Mouse (Mus musculus): Measurements from ENCODE around the gene Zfp777. TPM values are rescaled to one million over a fixed set of nuclear protein-coding genes. Genes with fewer than 3 reads are reported as not detected.

Gene Zfp777
- polyA plus RNA-seq, 1 experiment = 24.4 TPM

GRCm38 (mm10) chr6:48064451-48064850 lies 15.7 kb upstream of the Zfp777 start:
- no peak for TF ChIP-seq CTCF (IDR thresholded peaks at IDR 0.05; ENCODE audit: borderline replicate concordance, extremely low read depth, insufficient read depth, insufficient read length)
- TF ChIP-seq POLR2A (IDR thresholded peaks at IDR 0.05; ENCODE audit: borderline replicate concordance, extremely low read depth, insufficient read depth, insufficient read length, poor library complexity, severe bottlenecking) = no peak
- no peak for DNase-seq (ENCODE audit: low read depth)

- DNase-seq (ENCODE audit: low read depth) = no peak
- TF ChIP-seq POLR2A (IDR thresholded peaks at IDR 0.05; ENCODE audit: borderline replicate concordance, extremely low read depth, insufficient read depth, insufficient read length, poor library complexity, severe bottlenecking) (no peak), CTCF (IDR thresholded peaks at IDR 0.05; ENCODE audit: borderline replicate concordance, extremely low read depth, insufficient read depth, insufficient read length) (no peak)
Measured at GRCm38 (mm10) chr6:48063940-48064339, 15.2 kb upstream of the Zfp777 start.

GRCm38 (mm10) chr6:48060895-48061294 lies 12.2 kb upstream of the Zfp777 start:
- TF ChIP-seq CTCF (IDR thresholded peaks at IDR 0.05; ENCODE audit: borderline replicate concordance, extremely low read depth, insufficient read depth, insufficient read length) (no peak), POLR2A (IDR thresholded peaks at IDR 0.05; ENCODE audit: borderline replicate concordance, extremely low read depth, insufficient read depth, insufficient read length, poor library complexity, severe bottlenecking) (no peak)
- no peak for DNase-seq (ENCODE audit: low read depth)

DNA sequence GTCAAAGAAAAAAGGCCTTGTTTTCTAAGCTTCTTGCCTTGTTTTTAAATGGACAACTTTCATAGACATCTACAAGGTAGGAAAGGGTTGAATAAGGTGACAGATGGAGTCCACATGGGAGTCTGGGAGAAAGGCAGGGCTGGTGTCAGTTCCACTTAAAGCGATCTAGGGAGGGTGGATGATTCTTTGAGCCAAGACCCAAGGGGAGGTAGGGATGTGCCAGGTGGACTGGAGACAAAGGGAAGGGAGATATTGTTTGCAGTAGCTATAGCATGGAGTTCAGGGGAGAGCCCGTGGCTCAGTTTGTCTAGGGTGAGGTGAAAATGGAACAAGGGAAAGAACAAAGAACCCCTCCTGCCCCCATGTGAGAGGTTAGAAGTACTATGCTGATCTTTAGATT lies 11.7 kb upstream of the Zfp777 start:
- DNase-seq (ENCODE audit: low read depth) = no peak

GRCm38 (mm10) chr6:48052136-48052535 lies 3.4 kb upstream of the Zfp777 start:
- TF ChIP-seq POLR2A (IDR thresholded peaks at IDR 0.05; ENCODE audit: borderline replicate concordance, extremely low read depth, insufficient read depth, insufficient read length, poor library complexity, severe bottlenecking) (no peak), CTCF (IDR thresholded peaks at IDR 0.05; ENCODE audit: borderline replicate concordance, extremely low read depth, insufficient read depth, insufficient read length) (no peak)
- DNase-seq (ENCODE audit: low read depth) = no peak

More for the DNA sequence above, 11.7 kb upstream of the Zfp777 start:
- TF ChIP-seq CTCF (IDR thresholded peaks at IDR 0.05; ENCODE audit: borderline replicate concordance, extremely low read depth, insufficient read depth, insufficient read length) = no peak
- no peak for TF ChIP-seq POLR2A (IDR thresholded peaks at IDR 0.05; ENCODE audit: borderline replicate concordance, extremely low read depth, insufficient read depth, insufficient read length, poor library complexity, severe bottlenecking)

DNA sequence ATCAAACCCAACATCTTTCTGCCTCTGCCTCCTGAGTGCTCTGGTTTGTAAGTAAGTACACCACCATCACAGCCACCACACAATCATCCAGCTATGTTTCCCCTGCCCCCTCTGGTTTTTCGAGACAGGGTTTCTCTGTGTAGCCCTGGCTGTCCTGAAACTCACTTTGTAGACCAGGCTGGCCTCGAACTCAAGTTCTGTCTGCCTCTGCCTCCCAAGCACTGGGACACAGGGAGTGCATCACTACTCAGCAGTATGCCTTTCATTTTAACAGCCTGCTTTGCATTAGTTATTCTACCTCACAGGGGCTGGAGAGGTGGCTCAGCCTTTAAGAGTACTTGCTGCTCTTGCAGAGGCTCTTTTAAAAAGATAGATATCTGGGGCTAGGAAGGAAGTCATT lies 3.0 kb upstream of the Zfp777 start:
- TF ChIP-seq POLR2A (IDR thresholded peaks at IDR 0.05; ENCODE audit: borderline replicate concordance, extremely low read depth, insufficient read depth, insufficient read length, poor library complexity, severe bottlenecking) = no peak
- no peak for TF ChIP-seq CTCF (IDR thresholded peaks at IDR 0.05; ENCODE audit: borderline replicate concordance, extremely low read depth, insufficient read depth, insufficient read length)

GRCm38 (mm10) chr6:48049273-48050065 lies 758 bp upstream of the Zfp777 start:
- DNase-seq (ENCODE audit: low read depth) = peak; percentile 41
- no peak for TF ChIP-seq CTCF (IDR thresholded peaks at IDR 0.05; ENCODE audit: borderline replicate concordance, extremely low read depth, insufficient read depth, insufficient read length)
- TF ChIP-seq POLR2A (IDR thresholded peaks at IDR 0.05; ENCODE audit: borderline replicate concordance, extremely low read depth, insufficient read depth, insufficient read length, poor library complexity, severe bottlenecking) = no peak

More for the DNA sequence above, 3.0 kb upstream of the Zfp777 start:
- no peak for DNase-seq (ENCODE audit: low read depth)

- DNase-seq (ENCODE audit: low read depth) = peak; percentile 37
- TF ChIP-seq POLR2A (IDR thresholded peaks at IDR 0.05; ENCODE audit: borderline replicate concordance, extremely low read depth, insufficient read depth, insufficient read length, poor library complexity, severe bottlenecking) (no peak), CTCF (IDR thresholded peaks at IDR 0.05; ENCODE audit: borderline replicate concordance, extremely low read depth, insufficient read depth, insufficient read length) (no peak)
Measured at GRCm38 (mm10) chr6:48047450-48048351, 1.0 kb downstream of the Zfp777 start.

DNA sequence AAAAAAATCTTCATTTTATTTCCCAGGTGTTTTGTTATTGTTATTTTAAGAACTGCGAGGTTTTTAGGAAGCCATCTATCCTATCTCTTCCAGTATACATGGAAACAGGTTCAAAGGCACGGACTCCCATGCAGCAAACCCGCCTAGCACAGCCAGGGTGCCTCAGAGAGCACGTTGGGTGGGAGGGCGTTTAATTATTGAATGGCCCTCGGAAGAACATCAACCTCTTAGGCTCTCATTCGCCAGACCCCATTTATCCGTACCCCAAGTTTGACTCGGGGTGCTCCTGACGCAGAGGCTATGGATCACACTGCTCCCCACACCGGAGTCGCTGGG lies 1.6 kb downstream of the Zfp777 start:
- DNase-seq (ENCODE audit: low read depth) = peak; percentile 46
- no peak for TF ChIP-seq POLR2A (IDR thresholded peaks at IDR 0.05; ENCODE audit: borderline replicate concordance, extremely low read depth, insufficient read depth, insufficient read length, poor library complexity, severe bottlenecking)
- TF ChIP-seq CTCF (IDR thresholded peaks at IDR 0.05; ENCODE audit: borderline replicate concordance, extremely low read depth, insufficient read depth, insufficient read length) = peak; percentile 13; the same call in 1 of the 2 replicates

DNA sequence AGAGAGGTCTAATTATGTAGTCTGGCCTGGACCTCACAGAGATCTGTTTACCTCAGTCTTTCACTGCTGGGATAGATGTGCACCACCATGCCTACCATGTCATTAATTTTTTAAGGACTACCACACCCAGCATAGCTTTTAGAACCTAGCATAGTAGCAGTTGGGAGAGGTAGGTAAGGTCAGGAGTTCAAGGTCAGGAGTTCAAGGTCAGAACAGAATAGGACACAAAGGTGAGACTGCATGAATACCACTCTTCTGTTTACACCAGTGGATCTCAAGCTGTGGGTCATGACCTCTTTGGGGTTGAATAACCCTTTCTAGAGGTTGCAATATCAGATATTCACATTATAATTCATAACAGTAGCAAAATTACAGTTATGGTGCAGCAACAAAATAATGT lies 16.1 kb downstream of the Zfp777 start:
- TF ChIP-seq POLR2A (IDR thresholded peaks at IDR 0.05; ENCODE audit: borderline replicate concordance, extremely low read depth, insufficient read depth, insufficient read length, poor library complexity, severe bottlenecking) (no peak), CTCF (IDR thresholded peaks at IDR 0.05; ENCODE audit: borderline replicate concordance, extremely low read depth, insufficient read depth, insufficient read length) (no peak)
- no peak for DNase-seq (ENCODE audit: low read depth)

DNA sequence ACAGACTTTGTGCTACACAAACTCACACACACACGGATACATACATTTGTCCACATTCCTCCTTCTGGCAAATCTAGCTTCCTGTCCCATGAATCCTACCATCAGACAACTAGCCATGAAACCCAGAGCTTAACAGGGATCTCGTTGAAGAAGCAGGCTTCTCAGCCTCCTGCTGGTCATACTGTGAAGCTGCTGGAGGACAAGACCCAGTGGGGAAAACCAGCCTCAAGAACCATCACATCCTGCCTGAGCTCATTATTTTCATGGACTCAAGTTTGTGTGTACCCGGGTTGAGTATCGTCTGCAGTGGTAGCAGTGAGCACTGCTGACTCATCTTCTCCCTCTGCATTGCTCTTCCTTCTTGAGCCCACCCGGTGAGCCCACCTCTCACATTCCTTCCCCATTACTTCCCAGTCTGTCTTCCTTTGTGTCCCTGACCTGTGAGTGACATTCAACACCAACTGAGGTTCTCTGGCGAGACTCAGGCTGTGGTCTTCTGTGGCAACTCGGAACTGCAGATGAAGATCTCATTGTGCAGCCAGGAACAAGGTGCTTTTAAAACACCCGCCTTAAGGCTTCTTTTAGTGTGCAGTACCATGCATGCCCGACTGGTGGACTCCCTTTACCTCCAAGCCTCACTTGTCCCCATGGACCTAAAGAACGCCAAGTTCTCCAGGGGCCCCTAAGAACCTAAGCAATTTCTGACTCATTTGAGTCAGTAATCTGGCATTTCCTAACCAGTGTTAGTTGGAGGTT lies 22.6 kb downstream of the Zfp777 start:
- DNase-seq (ENCODE audit: low read depth) = no peak
- peak; percentile 10; the same call in 1 of the 2 replicates for TF ChIP-seq CTCF (IDR thresholded peaks at IDR 0.05; ENCODE audit: borderline replicate concordance, extremely low read depth, insufficient read depth, insufficient read length)
- TF ChIP-seq POLR2A (IDR thresholded peaks at IDR 0.05; ENCODE audit: borderline replicate concordance, extremely low read depth, insufficient read depth, insufficient read length, poor library complexity, severe bottlenecking) = no peak

Data from brain, embryonic 14.5 days (tissue).